Mouse (Mus musculus): Measurements from ENCODE around the gene Rtn3.
A peak's percentile ranks its signal among the peaks of the same experiment; 100 is the strongest.

- TF ChIP-seq CTCF (IDR thresholded peaks at IDR 0.05; ENCODE audit: low read depth, low read length) (peak; percentile 46), POLR2A (IDR thresholded peaks at IDR 0.05; ENCODE audit: extremely low read depth, insufficient read depth, low read length) (no peak)
Measured at GRCm38 (mm10) chr19:7436061-7436970, 46.8 kb downstream of the Rtn3 start.

Data from liver, adult 2 months (tissue).